Mouse (Mus musculus) megakaryocyte, embryonic 14.5 days (primary cell): ENCODE data around the gene Sorbs1.

ENCODE experiments used
- FLI1 ChIP-seq: IDR thresholded peaks from 2 replicates; pipeline ENCODE4 v1.6.1; 2012; ENCODE audit warnings: low read length, inconsistent platforms, mixed read lengths
- GATA1 ChIP-seq: IDR thresholded peaks from 3 replicates; pipeline ENCODE4 v1.6.1; 2012; ENCODE audit warnings: mixed read lengths, low read length, inconsistent platforms, borderline replicate concordance

DNA sequence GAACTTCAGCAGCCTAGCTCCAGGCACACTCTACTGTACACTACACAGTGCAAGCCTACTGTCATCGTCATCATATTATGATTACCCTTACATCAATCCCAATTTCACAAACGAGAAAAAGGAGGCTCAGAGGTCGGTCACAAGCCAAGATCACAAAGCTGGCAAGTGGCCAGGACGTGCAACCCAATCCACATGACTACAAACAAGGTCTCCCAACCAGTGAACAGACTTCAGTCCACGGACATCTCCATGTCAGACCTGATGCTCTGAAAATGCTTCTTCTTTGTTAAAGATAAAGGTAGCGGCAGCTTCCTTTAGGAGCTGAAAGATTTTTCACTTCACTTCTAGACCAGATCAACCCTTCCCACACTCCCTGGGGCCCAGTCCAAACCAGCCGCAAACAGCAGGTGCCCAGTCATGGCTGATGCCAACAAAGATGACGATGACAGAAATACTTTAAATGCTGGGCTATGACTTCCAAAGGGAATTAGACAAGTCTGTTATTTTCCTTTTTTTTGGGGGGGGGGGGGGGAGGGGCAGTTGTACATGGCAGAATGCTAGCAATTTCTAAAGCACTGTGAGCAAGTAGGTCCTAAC is 80.2 kb downstream of the Sorbs1 start:
- TF ChIP-seq GATA1 (no peak), FLI1 (no peak)
